18 mouse cellular contexts compared by ENCODE assay signal in genomic region chrX:110307645-110308044, GRCm38 (mm10).
DNase-seq lines count a peak whose midpoint lies in the region; ATAC-seq and TF ChIP-seq lines count a peak whose summit lies in the region.
"Had no signal": no experiment of that assay in that cellular context is flagged by ENCODE, and none has a peak within 500 bp of the region (broad histone marks: within the 10 kb centered on the region; RNA-seq: fewer than 3 reads in every experiment).

No protein-coding gene starts in this region.

- H3K4me3 ChIP-seq in forebrain, embryonic 10.5 days, result no peak overlapping the region
- no peak overlapping the region for H3K4me3 ChIP-seq in forebrain, postnatal 0 days (ENCODE audit: low read depth, low read length)
- no peak overlapping the region for H3K4me3 ChIP-seq in hindbrain, embryonic 12.5 days
- H3K4me3 ChIP-seq in midbrain, embryonic 14.5 days (replicated peaks; ENCODE audit: low read depth, low read length), result no peak overlapping the region
- H3K4me3 ChIP-seq: embryonic facial prominence, embryonic 15.5 days; gastrocnemius, adult 2 months had no signal

- ATAC-seq in forebrain, postnatal 0 days, result no peak
- peak; percentile 93 for ATAC-seq in hindbrain, embryonic 12.5 days (ENCODE audit: low FRiP score)
- ATAC-seq in midbrain, embryonic 14.5 days (ENCODE audit: low FRiP score, low TSS enrichment), result peak; percentile 80
- ATAC-seq: intestine, postnatal 0 days had no signal

- peak; percentile 15 for DNase-seq in forebrain, embryonic 10.5 days (ENCODE audit: extremely low spot score, low spot score)
- no peak for DNase-seq in forebrain, postnatal 0 days
- peak; percentile 59 for DNase-seq in brain, embryonic 14.5 days (ENCODE audit: low read depth)
- DNase-seq in midbrain, embryonic 14.5 days, result peak; percentile 49
- DNase-seq in cerebellum, postnatal 10 days, result no peak
- DNase-seq in lung, adult 18-20 months, result no peak
- no peak for DNase-seq in urinary bladder, postnatal 4 days (ENCODE audit: low spot score in 2 of 2)
- DNase-seq: cerebellum, postnatal 36 days; gastrocnemius, adult 2 months; heart, adult 11 months; heart, postnatal 4 days; lung, embryonic 14.5 days; lung, postnatal 4 days; right cerebral cortex, postnatal 25 days; thymus, postnatal 4 days had no signal

- no peak overlapping the region for H3K9ac ChIP-seq in forebrain, postnatal 0 days
- H3K9ac ChIP-seq in hindbrain, embryonic 12.5 days, result no peak overlapping the region
- H3K9ac ChIP-seq in midbrain, embryonic 14.5 days (replicated peaks; ENCODE audit: low read length), result no peak overlapping the region
- H3K9ac ChIP-seq: embryonic facial prominence, embryonic 15.5 days; lung, embryonic 14.5 days had no signal

- H3K27me3 ChIP-seq in forebrain, embryonic 10.5 days (ENCODE audit: poor library complexity, severe bottlenecking), result no peaks in the 10 kb centered on the region
- no peaks in the 10 kb centered on the region for H3K27me3 ChIP-seq in forebrain, postnatal 0 days (ENCODE audit: insufficient read depth, low read length)
- H3K27me3 ChIP-seq in hindbrain, embryonic 12.5 days, result no peaks in the 10 kb centered on the region
- H3K27me3 ChIP-seq in midbrain, embryonic 14.5 days (ENCODE audit: control insufficient read depth, insufficient read depth, low read length), result no peaks in the 10 kb centered on the region
- H3K27me3 ChIP-seq: embryonic facial prominence, embryonic 15.5 days had no signal

- peaks cover 23% of the 10 kb centered on the region for H3K4me1 ChIP-seq in forebrain, embryonic 10.5 days
- no peaks in the 10 kb centered on the region for H3K4me1 ChIP-seq in forebrain, postnatal 0 days (ENCODE audit: insufficient read depth)
- H3K4me1 ChIP-seq in hindbrain, embryonic 12.5 days, result no peaks in the 10 kb centered on the region
- H3K4me1 ChIP-seq in midbrain, embryonic 14.5 days (ENCODE audit: control insufficient read depth, insufficient read depth, low read length), result no peaks in the 10 kb centered on the region
- H3K4me1 ChIP-seq: embryonic facial prominence, embryonic 15.5 days had no signal

- H3K36me3 ChIP-seq in forebrain, embryonic 10.5 days (replicated peaks), result no peaks in the 10 kb centered on the region
- H3K36me3 ChIP-seq in forebrain, postnatal 0 days (ENCODE audit: insufficient read depth), result no peaks in the 10 kb centered on the region
- H3K36me3 ChIP-seq in hindbrain, embryonic 12.5 days, result no peaks in the 10 kb centered on the region
- H3K36me3 ChIP-seq in midbrain, embryonic 14.5 days (ENCODE audit: control insufficient read depth, insufficient read depth, low read length), result no peaks in the 10 kb centered on the region
- H3K36me3 ChIP-seq: embryonic facial prominence, embryonic 15.5 days had no signal

- WGBS in forebrain, embryonic 10.5 days, result 25% methylated on average over 2 of the region's 2 CpGs
- 26% methylated on average over 2 of the region's 2 CpGs for WGBS in forebrain, postnatal 0 days
- 19% methylated on average over 2 of the region's 2 CpGs for WGBS in hindbrain, embryonic 12.5 days
- WGBS in midbrain, embryonic 14.5 days, result 25% methylated on average over 2 of the region's 2 CpGs

- no peak overlapping the region for H3K27ac ChIP-seq in forebrain, embryonic 10.5 days
- no peak overlapping the region for H3K27ac ChIP-seq in forebrain, postnatal 0 days (ENCODE audit: low read depth, low read length)
- no peak overlapping the region for H3K27ac ChIP-seq in hindbrain, embryonic 12.5 days
- no peak overlapping the region for H3K27ac ChIP-seq in midbrain, embryonic 14.5 days (replicated peaks; ENCODE audit: low read depth, low read length)
- H3K27ac ChIP-seq: embryonic facial prominence, embryonic 15.5 days; gastrocnemius, adult 2 months had no signal

- H3K9me3 ChIP-seq in forebrain, embryonic 10.5 days, result no peaks in the 10 kb centered on the region
- H3K9me3 ChIP-seq in forebrain, postnatal 0 days (ENCODE audit: low read length), result no peaks in the 10 kb centered on the region
- no peaks in the 10 kb centered on the region for H3K9me3 ChIP-seq in hindbrain, embryonic 12.5 days (replicated peaks)
- H3K9me3 ChIP-seq in midbrain, embryonic 14.5 days (ENCODE audit: control insufficient read depth, low read length), result no peaks in the 10 kb centered on the region
- H3K9me3 ChIP-seq: embryonic facial prominence, embryonic 15.5 days had no signal

- H3K4me2 ChIP-seq in forebrain, postnatal 0 days (ENCODE audit: low read depth), result no peak overlapping the region
- no peak overlapping the region for H3K4me2 ChIP-seq in hindbrain, embryonic 12.5 days (replicated peaks)
- no peak overlapping the region for H3K4me2 ChIP-seq in midbrain, embryonic 14.5 days (ENCODE audit: low read length)
- H3K4me2 ChIP-seq: embryonic facial prominence, embryonic 15.5 days; lung, embryonic 14.5 days had no signal

- no peak for TF ChIP-seq POLR2A in brain, embryonic 14.5 days (IDR thresholded peaks at IDR 0.05; ENCODE audit: borderline replicate concordance, extremely low read depth, insufficient read depth, insufficient read length, poor library complexity, severe bottlenecking)

- TF ChIP-seq CTCF in forebrain, postnatal 0 days (IDR thresholded peaks at IDR 0.05; ENCODE audit: low read depth), result no peak
- TF ChIP-seq CTCF in brain, embryonic 14.5 days (IDR thresholded peaks at IDR 0.05; ENCODE audit: borderline replicate concordance, extremely low read depth, insufficient read depth, insufficient read length), result no peak

Comparison
In these comparisons a context has a peak if more than half of its experiments do, and no peak if none do; other contexts are left out.
1. DNase-seq: peak in forebrain, embryonic 10.5 days (single experiment), brain, embryonic 14.5 days (single experiment) and midbrain, embryonic 14.5 days (single experiment); none in forebrain, postnatal 0 days (single experiment), cerebellum, postnatal 10 days (0 of 2), lung, adult 18-20 months (0 of 2) and urinary bladder, postnatal 4 days (0 of 2).